ENCODE assay signal across 8 mouse cellular contexts in genomic region chr6:145116098-145116672, GRCm38 (mm10). TPM values are rescaled to one million over a fixed set of nuclear protein-coding genes. Genes with fewer than 3 reads are reported as not detected.
DNase-seq lines count a peak whose midpoint lies in the region; ATAC-seq and TF ChIP-seq lines count a peak whose summit lies in the region.

No protein-coding gene starts in this region.

- 0 out of 2 replicates have a peak overlapping the region, but pooled peaks have one; percentile 18 for H3K4me2 ChIP-seq in lung, embryonic 14.5 days
- peak overlapping the region; percentile 20; the same call in 1 of the 2 replicates for H3K4me2 ChIP-seq in forebrain, embryonic 13.5 days
- H3K4me2 ChIP-seq in liver, embryonic 16.5 days (ENCODE audit: low read depth, low read length) = peak overlapping the region; percentile 20; the same call in 1 of the 2 replicates

- H3K36me3 ChIP-seq in lung, embryonic 14.5 days (ENCODE audit: insufficient read depth) = no peaks in the 10 kb centered on the region
- H3K36me3 ChIP-seq in forebrain, embryonic 13.5 days (ENCODE audit: poor library complexity, severe bottlenecking) = no peaks in the 10 kb centered on the region
- no peaks in the 10 kb centered on the region for H3K36me3 ChIP-seq in liver, embryonic 16.5 days (ENCODE audit: control insufficient read depth, insufficient read depth)

- H3K4me1 ChIP-seq in lung, embryonic 14.5 days (ENCODE audit: insufficient read depth) = 0 out of 2 replicates have a peak, but pooled peaks cover 6% of the 10 kb centered on the region
- peaks cover 12% of the 10 kb centered on the region for H3K4me1 ChIP-seq in forebrain, embryonic 13.5 days
- peaks cover 13% of the 10 kb centered on the region for H3K4me1 ChIP-seq in liver, embryonic 16.5 days (ENCODE audit: control insufficient read depth, low read depth, low read length)

- H3K9me3 ChIP-seq in lung, embryonic 14.5 days (ENCODE audit: low read depth, low read length) = no peaks in the 10 kb centered on the region
- H3K9me3 ChIP-seq in forebrain, embryonic 13.5 days (replicated peaks) = no peaks in the 10 kb centered on the region
- H3K9me3 ChIP-seq in liver, embryonic 16.5 days (replicated peaks; ENCODE audit: control insufficient read depth, low read length) = no peaks in the 10 kb centered on the region

- no peak for TF ChIP-seq CTCF in lung, embryonic 14.5 days (IDR thresholded peaks at IDR 0.05; ENCODE audit: low read depth)

- no peak overlapping the region for H3K9ac ChIP-seq in lung, embryonic 14.5 days
- H3K9ac ChIP-seq in forebrain, embryonic 13.5 days = peak overlapping the region; percentile 46; the same call in 1 of the 2 replicates
- H3K9ac ChIP-seq in liver, embryonic 16.5 days (ENCODE audit: low read depth, low read length) = peak overlapping the region; percentile 24; the same call in 1 of the 2 replicates

- ATAC-seq in lung, embryonic 14.5 days (ENCODE audit: insufficient read depth) = peak; percentile 70
- peak; percentile 88; the same call in 1 of the 2 replicates for ATAC-seq in forebrain, embryonic 13.5 days
- peak; percentile 51; the same call in 1 of the 2 replicates for ATAC-seq in liver, embryonic 16.5 days (ENCODE audit: low read depth)

- H3K27ac ChIP-seq in lung, embryonic 14.5 days (ENCODE audit: low read depth) = peak overlapping the region; percentile 30; the same call in 1 of the 2 replicates
- H3K27ac ChIP-seq in forebrain, embryonic 13.5 days = peak overlapping the region; percentile 79
- H3K27ac ChIP-seq in liver, embryonic 16.5 days (ENCODE audit: low read length) = 0 out of 2 replicates have a peak overlapping the region, but pooled peaks have one; percentile 46

- H3K27me3 ChIP-seq in lung, embryonic 14.5 days (ENCODE audit: insufficient read depth, low read length) = no peaks in the 10 kb centered on the region
- H3K27me3 ChIP-seq in forebrain, embryonic 13.5 days = no peaks in the 10 kb centered on the region
- H3K27me3 ChIP-seq in liver, embryonic 16.5 days (ENCODE audit: control insufficient read depth, insufficient read depth, low read depth, low read length) = no peaks in the 10 kb centered on the region

- DNase-seq in lung, embryonic 14.5 days = no peak
- no peak for DNase-seq in lung, postnatal 25 days (ENCODE audit: low spot score)
- peak; percentile 67 for DNase-seq in thymus, postnatal 25 days
- no peak for DNase-seq in right cerebral cortex, adult 18-20 months
- DNase-seq in c-Kit-positive CD71-positive TER-119-positive erythroid progenitor cells, embryonic 14.5 days (ENCODE audit: low spot score) = no peak
- no peak for DNase-seq in spleen, adult 18-20 months

- WGBS in lung, embryonic 14.5 days = 10% methylated on average over 4 of the region's 4 CpGs
- 3% methylated on average over 4 of the region's 4 CpGs for WGBS in forebrain, embryonic 13.5 days
- 37% methylated on average over 4 of the region's 4 CpGs for WGBS in liver, embryonic 16.5 days (ENCODE audit: insufficient replicate concordance)

- no peak overlapping the region for H3K4me3 ChIP-seq in lung, embryonic 14.5 days (ENCODE audit: low read depth, low read length)
- H3K4me3 ChIP-seq in forebrain, embryonic 13.5 days = no peak overlapping the region
- H3K4me3 ChIP-seq in liver, embryonic 16.5 days (ENCODE audit: low read depth, low read length) = no peak overlapping the region

RNA-seq across cellular contexts. Expression of gene Lrmp, which starts 0.7 kb away (rescaled TPM):
- 1.4 and 2.3 TPM in 2 replicates for polyA plus RNA-seq in lung, embryonic 14.5 days (2014; fragmentation: Nextera tagmentation; extraction: Ambion mirVana)
- 0.39 and 0.92 TPM in 2 replicates for polyA plus RNA-seq in forebrain, embryonic 13.5 days (2015; fragmentation: Nextera tagmentation; extraction: Ambion mirVana)
- polyA plus RNA-seq in liver, embryonic 16.5 days (2015; fragmentation: Nextera tagmentation; extraction: Ambion mirVana) = 16.1 and 17.5 TPM in 2 replicates

RNA-seq across cellular contexts. Expression of gene Bcat1, which starts 40.2 kb away (rescaled TPM):
- 13.6 and 14.9 TPM in 2 replicates for polyA plus RNA-seq in lung, embryonic 14.5 days (2014; fragmentation: Nextera tagmentation; extraction: Ambion mirVana)
- polyA plus RNA-seq in forebrain, embryonic 13.5 days (2015; fragmentation: Nextera tagmentation; extraction: Ambion mirVana) = 101 and 102 TPM in 2 replicates
- 0.96 and 1.2 TPM in 2 replicates for polyA plus RNA-seq in liver, embryonic 16.5 days (2015; fragmentation: Nextera tagmentation; extraction: Ambion mirVana)
